Comparison of ENCODE assay signal across 14 mouse cellular contexts in the genomic region with DNA sequence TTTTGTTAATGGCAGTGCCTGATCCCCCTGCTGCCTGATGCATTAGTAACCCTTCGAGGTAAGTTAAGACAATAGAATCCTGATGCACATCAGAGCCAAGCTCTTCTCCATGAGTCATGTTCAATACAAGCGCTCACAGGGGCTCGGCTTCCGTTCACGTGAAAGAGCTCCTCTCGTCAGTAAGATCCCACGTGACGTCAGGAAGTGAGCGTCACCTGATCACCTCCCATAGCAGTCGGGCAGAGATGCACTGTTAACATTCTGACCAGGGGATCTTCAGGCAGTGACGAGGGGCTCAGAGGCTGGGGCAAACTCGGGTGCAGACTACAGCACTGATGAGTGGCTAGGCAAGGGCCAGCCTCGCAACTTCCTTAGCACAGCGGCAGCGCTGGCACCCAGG.
A peak's percentile ranks its signal among the peaks of the same experiment; 100 is the strongest.
DNase-seq lines count a peak whose midpoint lies in the region; ATAC-seq lines count a peak whose summit lies in the region.
"Had no signal": no experiment of that assay in that cellular context is flagged by ENCODE, and none has a peak within 500 bp of the region (broad histone marks: within the 10 kb centered on the region; RNA-seq: fewer than 3 reads in every experiment).

No protein-coding gene starts in this region.

- H3K9me3 ChIP-seq in midbrain, embryonic 11.5 days (ENCODE audit: control insufficient read depth, low read length): no peaks in the 10 kb centered on the region
- H3K9me3 ChIP-seq in midbrain, embryonic 14.5 days (ENCODE audit: control insufficient read depth, low read length): no peaks in the 10 kb centered on the region
- no peaks in the 10 kb centered on the region for H3K9me3 ChIP-seq in heart, embryonic 13.5 days
- no peaks in the 10 kb centered on the region for H3K9me3 ChIP-seq in intestine, embryonic 15.5 days
- no peaks in the 10 kb centered on the region for H3K9me3 ChIP-seq in hindbrain, embryonic 11.5 days (ENCODE audit: control insufficient read depth, low read length)
- H3K9me3 ChIP-seq: embryonic facial prominence, embryonic 15.5 days had no signal

- no peak overlapping the region for H3K27ac ChIP-seq in midbrain, embryonic 11.5 days (ENCODE audit: low read depth, low read length)
- no peak overlapping the region for H3K27ac ChIP-seq in midbrain, embryonic 14.5 days (replicated peaks; ENCODE audit: low read depth, low read length)
- H3K27ac ChIP-seq in heart, embryonic 13.5 days (replicated peaks): peak overlapping the region; percentile 76
- H3K27ac ChIP-seq in intestine, embryonic 15.5 days: peak overlapping the region; percentile 54
- H3K27ac ChIP-seq in hindbrain, embryonic 11.5 days (ENCODE audit: low read depth, low read length): no peak overlapping the region
- H3K27ac ChIP-seq: embryonic facial prominence, embryonic 15.5 days had no signal

- H3K4me3 ChIP-seq in midbrain, embryonic 11.5 days (ENCODE audit: low read depth, low read length): no peak overlapping the region
- no peak overlapping the region for H3K4me3 ChIP-seq in midbrain, embryonic 14.5 days (replicated peaks; ENCODE audit: low read depth, low read length)
- H3K4me3 ChIP-seq in heart, embryonic 13.5 days: no peak overlapping the region
- H3K4me3 ChIP-seq in intestine, embryonic 15.5 days (replicated peaks): no peak overlapping the region
- no peak overlapping the region for H3K4me3 ChIP-seq in hindbrain, embryonic 11.5 days (ENCODE audit: low read depth, low read length)
- H3K4me3 ChIP-seq: embryonic facial prominence, embryonic 15.5 days had no signal

- H3K27me3 ChIP-seq in midbrain, embryonic 11.5 days (ENCODE audit: control insufficient read depth, insufficient read depth, low read length): no peaks in the 10 kb centered on the region
- H3K27me3 ChIP-seq in midbrain, embryonic 14.5 days (ENCODE audit: control insufficient read depth, insufficient read depth, low read length): no peaks in the 10 kb centered on the region
- no peaks in the 10 kb centered on the region for H3K27me3 ChIP-seq in heart, embryonic 13.5 days (replicated peaks)
- no peaks in the 10 kb centered on the region for H3K27me3 ChIP-seq in intestine, embryonic 15.5 days (replicated peaks)
- H3K27me3 ChIP-seq in hindbrain, embryonic 11.5 days (ENCODE audit: control insufficient read depth, insufficient read depth, low read length): no peaks in the 10 kb centered on the region
- H3K27me3 ChIP-seq: embryonic facial prominence, embryonic 15.5 days; megakaryocyte, embryonic 14.5 days had no signal

- peaks cover 8% of the 10 kb centered on the region; the same call in 1 of the 2 replicates for H3K36me3 ChIP-seq in midbrain, embryonic 11.5 days (ENCODE audit: control insufficient read depth, insufficient read depth, low read length)
- peaks cover 33% of the 10 kb centered on the region for H3K36me3 ChIP-seq in midbrain, embryonic 14.5 days (ENCODE audit: control insufficient read depth, insufficient read depth, low read length)
- H3K36me3 ChIP-seq in heart, embryonic 13.5 days: peaks cover 48% of the 10 kb centered on the region
- H3K36me3 ChIP-seq in intestine, embryonic 15.5 days: peaks cover 27% of the 10 kb centered on the region
- H3K36me3 ChIP-seq in hindbrain, embryonic 11.5 days (ENCODE audit: control insufficient read depth, insufficient read depth, low read length): peaks cover 3% of the 10 kb centered on the region; the same call in 1 of the 2 replicates

- H3K4me2 ChIP-seq in midbrain, embryonic 11.5 days: no peak overlapping the region
- H3K4me2 ChIP-seq in midbrain, embryonic 14.5 days (ENCODE audit: low read length): no peak overlapping the region
- peak overlapping the region; percentile 46 for H3K4me2 ChIP-seq in heart, embryonic 13.5 days
- H3K4me2 ChIP-seq in intestine, embryonic 15.5 days (replicated peaks): no peak overlapping the region; the same call in 1 of the 2 replicates
- no peak overlapping the region for H3K4me2 ChIP-seq in hindbrain, embryonic 11.5 days (replicated peaks; ENCODE audit: low read depth, low read length)
- H3K4me2 ChIP-seq: embryonic facial prominence, embryonic 15.5 days; lung, embryonic 14.5 days had no signal

- peak; percentile 41 for DNase-seq in midbrain, embryonic 11.5 days (ENCODE audit: low spot score, missing footprints)
- no peak for DNase-seq in midbrain, embryonic 14.5 days
- DNase-seq in adrenal gland, adult 8-10 months: no peak
- DNase-seq in hindbrain, embryonic 11.5 days (ENCODE audit: low spot score): no peak
- DNase-seq: cerebellum, postnatal 36 days; kidney, adult 11 months; lung, embryonic 14.5 days; thymus, adult 18-20 months had no signal

- no peak overlapping the region for H3K9ac ChIP-seq in midbrain, embryonic 11.5 days (ENCODE audit: low read length)
- no peak overlapping the region for H3K9ac ChIP-seq in midbrain, embryonic 14.5 days (replicated peaks; ENCODE audit: low read length)
- H3K9ac ChIP-seq in heart, embryonic 13.5 days: no peak overlapping the region
- no peak overlapping the region for H3K9ac ChIP-seq in intestine, embryonic 15.5 days
- no peak overlapping the region for H3K9ac ChIP-seq in hindbrain, embryonic 11.5 days (ENCODE audit: low read depth, low read length)
- H3K9ac ChIP-seq: embryonic facial prominence, embryonic 15.5 days; forebrain, postnatal 0 days; lung, embryonic 14.5 days had no signal

- no peaks in the 10 kb centered on the region for H3K4me1 ChIP-seq in midbrain, embryonic 11.5 days (ENCODE audit: control insufficient read depth, insufficient read depth, low read length)
- peaks cover 1% of the 10 kb centered on the region; the same call in 1 of the 2 replicates for H3K4me1 ChIP-seq in midbrain, embryonic 14.5 days (ENCODE audit: control insufficient read depth, insufficient read depth, low read length)
- H3K4me1 ChIP-seq in heart, embryonic 13.5 days: peaks cover 57% of the 10 kb centered on the region
- H3K4me1 ChIP-seq in intestine, embryonic 15.5 days (replicated peaks): peaks cover 2% of the 10 kb centered on the region
- H3K4me1 ChIP-seq in hindbrain, embryonic 11.5 days (replicated peaks; ENCODE audit: control insufficient read depth, insufficient read depth, low read length): no peaks in the 10 kb centered on the region
- H3K4me1 ChIP-seq: embryonic facial prominence, embryonic 15.5 days had no signal

- 87% methylated on average over 15 of the region's 15 CpGs for WGBS in midbrain, embryonic 11.5 days
- WGBS in midbrain, embryonic 14.5 days: 84% methylated on average over 15 of the region's 15 CpGs
- WGBS in heart, embryonic 13.5 days: 65% methylated on average over 15 of the region's 15 CpGs
- WGBS in intestine, embryonic 15.5 days: 75% methylated on average over 15 of the region's 15 CpGs
- WGBS in hindbrain, embryonic 11.5 days: 88% methylated on average over 15 of the region's 15 CpGs

- peak; percentile 25; the same call in 1 of the 2 replicates for ATAC-seq in midbrain, embryonic 11.5 days (ENCODE audit: low FRiP score)
- ATAC-seq in midbrain, embryonic 14.5 days (ENCODE audit: low FRiP score, low TSS enrichment): no peak
- ATAC-seq in heart, embryonic 13.5 days (ENCODE audit: extremely low read depth, insufficient number of reproducible peaks, low FRiP score, low TSS enrichment): peak; percentile 61; the same call in 1 of the 2 replicates
- peak; percentile 11; the same call in 1 of the 2 replicates for ATAC-seq in intestine, embryonic 15.5 days
- 0 out of 2 replicates have a peak, but pooled peaks have one; percentile 11 for ATAC-seq in megakaryocyte, adult 5-6 weeks (ENCODE audit: poor library complexity, severe bottlenecking)
- ATAC-seq in hindbrain, embryonic 11.5 days (ENCODE audit: low FRiP score): no peak

Comparison
In these comparisons a context has a peak if more than half of its experiments do, and no peak if none do; other contexts are left out.
1. ATAC-seq: peak in midbrain, embryonic 11.5 days (single experiment), heart, embryonic 13.5 days (single experiment), intestine, embryonic 15.5 days (single experiment) and megakaryocyte, adult 5-6 weeks (single experiment); none in midbrain, embryonic 14.5 days (single experiment) and hindbrain, embryonic 11.5 days (single experiment).
2. H3K27ac ChIP-seq: peak in heart, embryonic 13.5 days (single experiment) and intestine, embryonic 15.5 days (single experiment); none in midbrain, embryonic 11.5 days (single experiment), midbrain, embryonic 14.5 days (single experiment) and hindbrain, embryonic 11.5 days (single experiment).